Mouse (Mus musculus) bone marrow, adult 2 months (tissue): ENCODE results near the gene Ccdc142.

Experiments
- CTCF ChIP-seq: fragments of 200-500 bp; IDR thresholded peaks from 2 replicates; pipeline ENCODE4 v1.5.1; 2011; ENCODE audit warnings: low read length, control low read depth; ENCODE audit not compliant: control insufficient read depth, insufficient read depth
- POLR2A ChIP-seq: fragments of 200-500 bp; IDR thresholded peaks from 2 replicates; pipeline ENCODE4 v1.6.1; 2011; ENCODE audit warnings: low read depth, mild to moderate bottlenecking, control low read depth, low read length, borderline replicate concordance; ENCODE audit not compliant: control insufficient read depth

- TF ChIP-seq CTCF = no peak
- no peak for TF ChIP-seq POLR2A
Observed at GRCm38 (mm10) chr6:83135571-83136161, 34.3 kb downstream of the Ccdc142 start.
